Mouse (Mus musculus): Measurements from ENCODE around the gene Ccdc8.

DNA sequence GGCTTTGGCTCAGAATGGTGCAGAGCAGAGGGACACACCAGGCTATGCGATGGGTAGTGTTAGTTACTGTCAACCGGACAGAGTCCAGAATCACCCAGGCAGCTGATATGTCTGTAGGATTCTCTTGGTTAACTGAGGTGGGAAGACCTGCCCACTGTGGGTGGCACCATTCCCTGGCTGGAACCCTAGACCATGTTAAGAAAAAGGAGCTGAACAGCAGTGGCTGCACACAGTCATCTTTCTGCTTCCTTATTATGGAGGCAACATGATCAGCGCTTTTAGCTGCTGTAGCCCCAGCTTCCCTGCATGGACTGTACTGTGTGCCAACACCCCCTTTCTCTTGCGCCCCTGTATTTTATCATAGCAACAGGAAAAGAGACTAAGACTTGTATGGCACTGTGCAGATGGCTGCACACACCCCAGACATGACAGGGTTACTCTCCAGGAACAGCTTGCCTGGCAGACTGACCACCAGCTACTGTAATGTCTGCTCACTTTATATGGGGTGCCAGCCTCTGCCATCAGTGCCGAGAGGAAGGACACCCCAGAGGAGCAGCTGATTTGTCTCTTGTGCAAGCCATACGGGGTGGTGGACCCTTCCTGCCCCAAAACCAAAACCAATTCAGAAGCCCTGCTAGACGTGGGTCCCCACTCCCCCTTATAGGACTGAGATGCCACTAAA is 19.5 kb downstream of the Ccdc8 start:
- TF ChIP-seq CTCF (IDR thresholded peaks at IDR 0.05; ENCODE audit: control insufficient read depth, insufficient read depth, insufficient read length), result no peak
- no peak for TF ChIP-seq CEBPB (IDR thresholded peaks at IDR 0.05; ENCODE audit: low read depth)
- TF ChIP-seq MAX (IDR thresholded peaks at IDR 0.05), result no peak
- TF ChIP-seq MYOD1 (IDR thresholded peaks at IDR 0.05; ENCODE audit: control insufficient read depth, insufficient read length, low read depth), result no peak
- no peak for TF ChIP-seq USF1 (IDR thresholded peaks at IDR 0.05; ENCODE audit: low read depth)
